Mouse (Mus musculus) midbrain, postnatal 0 days (tissue): ENCODE measurements around the gene Tmem38a. TPM values are rescaled to one million over a fixed set of nuclear protein-coding genes. Genes with fewer than 3 reads are reported as not detected.

ENCODE experiments used
- ATAC-seq: fragments of 200-750 bp; cut with Nextera tagmentation; 2 replicates; pipeline ENCODE4 v1.8.0; 2017; ENCODE audit warnings: moderate number of reproducible peaks, mild to moderate bottlenecking, moderate TSS enrichment, moderate library complexity; ENCODE audit not compliant: low FRiP score
- DNase-seq: peaks from one replicate; pipeline ENCODE4 v3.0.0-alpha.2; 2015; ENCODE audit warnings: low spot score
- H3K27ac ChIP-seq: fragments of 300-500 bp; sonication (generic); 2 replicates; pipeline ENCODE4 v1.5.1; 2014; ENCODE audit warnings: low read depth, mild to moderate bottlenecking, low read length, mixed read lengths
- H3K27me3 ChIP-seq: fragments of 300-500 bp; sonication (generic); 2 replicates; pipeline ENCODE4 v1.6.1; 2014; ENCODE audit warnings: low read length, control low read depth, mixed read lengths; ENCODE audit not compliant: insufficient read depth
- H3K36me3 ChIP-seq: fragments of 300-500 bp; sonication (generic); 2 replicates; pipeline ENCODE4 v1.6.1; 2014; ENCODE audit warnings: low read length, control low read depth, mixed read lengths; ENCODE audit not compliant: insufficient read depth
- H3K4me1 ChIP-seq: fragments of 300-500 bp; sonication (generic); 2 replicates; pipeline ENCODE4 v1.6.1; 2014; ENCODE audit warnings: mild to moderate bottlenecking, control low read depth, antibody characterized with exemption, low read length, mixed read lengths; ENCODE audit not compliant: insufficient read depth
- H3K4me2 ChIP-seq: fragments of 300-500 bp; sonication (generic); 2 replicates; pipeline ENCODE4 v1.6.1; 2014; ENCODE audit warnings: low read depth, mild to moderate bottlenecking, low read length, mixed read lengths; ENCODE audit not compliant: poor library complexity, severe bottlenecking
- H3K4me3 ChIP-seq: fragments of 300-500 bp; sonication (generic); 2 replicates; pipeline ENCODE4 v1.5.1; 2014; ENCODE audit warnings: low read depth, mild to moderate bottlenecking, low read length, moderate library complexity
- H3K9ac ChIP-seq: fragments of 300-500 bp; sonication (generic); replicated peaks from 2 replicates; pipeline ENCODE4 v1.6.1; 2014; ENCODE audit warnings: mild to moderate bottlenecking, low read length, moderate library complexity, mixed read lengths; ENCODE audit not compliant: poor library complexity, severe bottlenecking
- H3K9me3 ChIP-seq: fragments of 300-500 bp; sonication (generic); 2 replicates; pipeline ENCODE4 v1.6.1; 2016; ENCODE audit warnings: low read length, control low read depth
- CTCF ChIP-seq: IDR thresholded peaks from 2 replicates; pipeline ENCODE4 v1.5.1; 2016; ENCODE audit warnings: antibody characterized with exemption, mild to moderate bottlenecking
- WGBS: fragments of 180-500 bp; shearing (Covaris S2); extraction: QIAGEN DNeasy Blood & Tissue Kit; methylation state at CpG from one replicate; pipeline ENCODE4 v1.1.7; 2014; 5-methylcytosine and 5-hydroxymethylcytosine counted together
- microRNA-seq: library from miRNA; unstranded; fragments of <30 nt; microRNA quantifications from one replicate; pipeline ENCODE4, GENCODE M21; 2016; ENCODE audit warnings: borderline number of aligned reads
- polyA plus RNA-seq: library from polyadenylated mRNA; unstranded; fragments of >200 nt; fragmentation: Nextera tagmentation; extraction: Ambion mirVana; gene quantifications from 2 replicates; pipeline ENCODE4 v1.2.1, GENCODE M21; 2015
- total RNA-seq: library from RNA; depleted of rRNA; stranded (reverse); fragments of >200 nt; gene quantifications from 2 replicates; pipeline ENCODE4 v1.2.3, GENCODE M21; 2014; rRNA removed

Tmem38a gene
- total and polyA plus RNA-seq, 2 experiments from 2014 or later = 36.7 to 73.7 TPM

DNA sequence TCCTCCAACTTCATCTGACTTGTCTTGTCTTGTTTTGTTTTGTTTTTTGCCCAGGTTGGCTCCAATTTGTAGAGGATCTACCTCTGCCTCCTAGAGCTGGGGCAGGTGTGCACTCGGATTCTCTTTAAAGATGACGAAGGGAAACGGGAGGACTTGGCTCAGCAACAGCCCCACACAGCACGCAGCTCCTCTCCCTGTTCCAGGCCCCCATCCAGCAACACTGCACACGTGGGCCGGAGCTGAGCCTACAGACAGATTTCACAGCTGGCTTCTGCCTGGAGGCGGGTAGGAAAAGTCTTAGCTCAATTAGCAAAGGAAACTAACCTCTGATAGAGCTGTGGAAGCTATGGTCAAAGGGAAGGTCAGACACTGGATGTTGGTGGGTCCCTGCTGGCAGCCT is 17.4 kb downstream of the Tmem38a start:
- ATAC-seq (no peak), DNase-seq (no peak)
- Histone ChIP-seq H3K36me3 (no peaks in the 10 kb centered on the region), H3K27me3 (no peaks in the 10 kb centered on the region), H3K4me1 (no peaks in the 10 kb centered on the region), H3K4me2 (no peak overlapping the region), H3K9ac (no peak overlapping the region), H3K9me3 (no peaks in the 10 kb centered on the region), H3K4me3 (no peak overlapping the region), H3K27ac (no peak overlapping the region)
- TF ChIP-seq CTCF = no peak
- WGBS = 79% methylated on average over 7 of the region's 7 CpGs

DNA sequence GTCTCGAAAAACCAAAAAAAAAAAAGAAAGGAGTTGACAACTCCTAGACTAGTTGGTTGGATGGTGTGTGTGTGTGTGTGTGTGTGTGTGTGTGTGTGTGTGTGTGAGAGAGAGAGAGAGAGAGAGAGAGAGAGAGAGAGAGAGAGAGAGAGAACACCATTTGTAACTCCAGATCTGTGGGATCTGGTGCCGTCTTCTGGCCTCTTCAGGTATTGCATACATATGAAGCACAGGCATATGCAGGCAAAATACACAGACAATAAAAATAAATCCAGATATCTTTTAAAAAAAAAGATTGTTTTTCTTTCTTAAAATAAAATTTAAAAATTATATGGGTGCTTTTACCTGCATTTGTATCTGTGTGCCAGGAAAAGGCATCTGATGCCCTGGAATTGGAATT is 18.3 kb downstream of the Tmem38a start:
- no peak for DNase-seq
- Histone ChIP-seq H3K9me3 (no peaks in the 10 kb centered on the region), H3K27me3 (no peaks in the 10 kb centered on the region), H3K9ac (no peak overlapping the region), H3K27ac (no peak overlapping the region), H3K4me1 (no peaks in the 10 kb centered on the region), H3K4me2 (no peak overlapping the region), H3K4me3 (no peak overlapping the region), H3K36me3 (no peaks in the 10 kb centered on the region)
- TF ChIP-seq CTCF = peak; percentile 66
- no peak for ATAC-seq
- WGBS = 54% methylated on average over 2 of the region's 2 CpGs

Small RNA genes within 50 kb of the gene (microRNA-seq; reads per million reads assigned to microRNA genes)
- gene Gm28019 = not detected

Other genes with a start within 250 kb of the Tmem38a start
- gene Eps15l1, start 150.6 kb upstream of the Tmem38a start, total RNA-seq = 65.7 and 66.4 TPM in 2 replicates
- 51.3 and 51.9 TPM in 2 replicates for gene Eps15l1, start 150.6 kb upstream of the Tmem38a start, polyA plus RNA-seq
- gene Calr3, start 128.2 kb upstream of the Tmem38a start, total RNA-seq = 0.28 and 0.77 TPM in 2 replicates
- gene Calr3, start 128.2 kb upstream of the Tmem38a start, polyA plus RNA-seq = 1.0 and 1.2 TPM in 2 replicates
- 8.7 and 8.9 TPM in 2 replicates for gene 1700030K09Rik, start 128.2 kb upstream of the Tmem38a start, total RNA-seq
- 14.7 TPM in 2 replicates for gene 1700030K09Rik, start 128.2 kb upstream of the Tmem38a start, polyA plus RNA-seq
- 33.4 and 51.4 TPM in 2 replicates for gene Cherp, start 96.8 kb upstream of the Tmem38a start, total RNA-seq
- 44.5 and 50.9 TPM in 2 replicates for gene Cherp, start 96.8 kb upstream of the Tmem38a start, polyA plus RNA-seq
- 47.7 and 69.4 TPM in 2 replicates for gene Slc35e1, start 79.4 kb upstream of the Tmem38a start, total RNA-seq
- gene Slc35e1, start 79.4 kb upstream of the Tmem38a start, polyA plus RNA-seq = 11.1 and 12.0 TPM in 2 replicates
- gene Med26, start 23.8 kb upstream of the Tmem38a start, total RNA-seq = 16.2 and 17.8 TPM in 2 replicates
- gene Med26, start 23.8 kb upstream of the Tmem38a start, polyA plus RNA-seq = 17.4 and 19.1 TPM in 2 replicates
- gene Smim7, start 967 bp upstream of the Tmem38a start, total RNA-seq = 89.0 and 99.9 TPM in 2 replicates
- 155 and 156 TPM in 2 replicates for gene Smim7, start 967 bp upstream of the Tmem38a start, polyA plus RNA-seq
- 31.6 and 36.3 TPM in 2 replicates for gene Nwd1, start 74.7 kb downstream of the Tmem38a start, total RNA-seq
- gene Nwd1, start 74.7 kb downstream of the Tmem38a start, polyA plus RNA-seq = 2.0 and 2.6 TPM in 2 replicates
- gene Sin3b, start 151.2 kb downstream of the Tmem38a start, total RNA-seq = 210 and 256 TPM in 2 replicates
- gene Sin3b, start 151.2 kb downstream of the Tmem38a start, polyA plus RNA-seq = 231 and 234 TPM in 2 replicates
- 0.28 and 0.49 TPM in 2 replicates for gene F2rl3, start 189.8 kb downstream of the Tmem38a start, total RNA-seq
- gene F2rl3, start 189.8 kb downstream of the Tmem38a start, polyA plus RNA-seq = 0.28 and 0.34 TPM in 2 replicates